Mouse (Mus musculus): ENCODE results near the gene Zfp512b.
A peak's percentile ranks its signal among the peaks of the same experiment; 100 is the strongest.

Zfp512b gene

DNA sequence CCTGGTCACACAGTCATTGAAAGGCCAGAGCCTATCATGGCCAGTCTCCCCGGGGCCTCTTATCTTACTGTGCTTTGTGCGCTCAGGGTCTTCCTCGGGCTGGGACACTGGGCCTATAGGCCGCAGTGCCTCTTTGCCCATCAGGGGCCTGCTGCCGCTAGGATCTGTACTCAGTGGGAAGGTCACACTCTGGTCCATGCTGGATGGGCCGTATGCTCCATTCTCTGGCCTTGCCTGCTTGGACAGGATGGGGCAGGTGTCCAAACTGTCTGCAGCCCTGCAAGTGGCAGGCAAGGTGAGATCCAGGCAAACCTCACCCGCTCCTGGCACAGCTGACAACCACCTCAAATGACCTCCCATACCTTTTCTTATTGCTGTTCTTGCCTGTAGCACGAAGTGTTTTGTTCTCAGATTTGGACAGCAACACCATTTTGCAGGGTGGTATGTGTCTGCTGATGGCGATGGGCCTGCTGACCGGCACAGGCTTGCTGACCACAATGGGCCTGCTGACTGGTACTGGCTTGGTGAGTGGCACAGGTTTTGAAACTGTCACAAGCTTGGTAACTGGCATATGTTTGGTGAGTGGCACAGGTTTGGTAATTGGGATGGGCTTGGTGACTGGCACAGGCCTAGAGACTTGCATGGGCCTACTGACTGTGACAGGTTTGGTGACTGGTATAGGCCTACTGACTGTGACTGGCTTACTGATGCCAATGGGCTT is 3.4 kb downstream of the Zfp512b start:
- DNase-seq (ENCODE audit: low read depth), result no peak

- DNase-seq (ENCODE audit: low read depth), result no peak
Observed at GRCm38 (mm10) chr2:181588229-181588780, 4.3 kb downstream of the Zfp512b start.

GRCm38 (mm10) chr2:181587796-181588195 is 4.8 kb downstream of the Zfp512b start:
- no peak for DNase-seq (ENCODE audit: low read depth)

- DNase-seq (ENCODE audit: low read depth), result no peak
Observed at GRCm38 (mm10) chr2:181586124-181586523, 6.5 kb downstream of the Zfp512b start.

- DNase-seq (ENCODE audit: low read depth), result no peak
Observed at GRCm38 (mm10) chr2:181585506-181585905, 7.1 kb downstream of the Zfp512b start.

GRCm38 (mm10) chr2:181584411-181584942 is 8.1 kb downstream of the Zfp512b start, which contains the start of gene Uckl1:
Uckl1 (minus strand) TSS chr2:181584892.
- DNase-seq (ENCODE audit: low read depth), result no peak

DNA sequence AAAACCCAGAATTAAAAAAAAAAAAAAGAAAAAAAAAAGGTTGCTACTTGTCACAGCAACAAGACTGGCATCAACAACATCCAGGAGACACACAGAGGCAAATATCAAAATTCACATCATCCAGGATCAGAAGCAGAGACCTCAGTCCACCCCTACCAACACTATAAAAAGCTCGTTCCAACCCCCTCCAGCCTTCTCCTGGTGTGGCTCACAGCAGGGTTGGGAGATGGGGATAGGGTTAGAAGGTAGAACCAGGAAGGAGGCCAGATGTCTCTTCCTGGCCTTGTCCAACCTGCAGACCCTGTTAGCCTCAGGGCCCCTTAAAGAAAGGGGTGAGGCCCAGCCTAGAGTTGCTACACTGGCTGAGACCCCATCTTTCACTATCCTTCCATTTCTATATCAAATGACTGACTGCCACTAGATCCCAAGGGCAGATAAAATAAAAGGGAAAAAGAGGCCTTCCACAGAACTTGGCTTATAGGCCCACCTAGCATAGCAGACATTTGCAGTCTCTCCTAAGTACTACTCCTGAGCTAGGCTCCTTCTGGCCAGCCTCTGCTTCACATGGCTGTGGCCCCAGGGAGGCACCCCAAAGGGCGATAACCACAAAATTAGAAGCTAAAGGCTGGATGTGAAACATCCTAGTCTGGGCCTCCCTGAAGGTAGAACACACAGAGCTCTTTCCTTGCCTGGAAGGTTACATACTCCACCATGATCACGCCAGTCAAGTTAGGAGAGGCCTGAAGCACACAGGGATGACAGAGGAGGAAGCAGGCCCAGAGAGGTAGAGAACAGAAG is 8.9 kb downstream of the Zfp512b start:
- no peak for DNase-seq (ENCODE audit: low read depth)

- DNase-seq (ENCODE audit: low read depth), result no peak
Observed at GRCm38 (mm10) chr2:181582939-181583338, 9.7 kb downstream of the Zfp512b start.

- no peak for DNase-seq (ENCODE audit: low read depth)
Observed at GRCm38 (mm10) chr2:181582358-181582757, 10.2 kb downstream of the Zfp512b start.

GRCm38 (mm10) chr2:181581402-181582120 is 11.0 kb downstream of the Zfp512b start:
- peak; percentile 86 for DNase-seq (ENCODE audit: low read depth)

DNA sequence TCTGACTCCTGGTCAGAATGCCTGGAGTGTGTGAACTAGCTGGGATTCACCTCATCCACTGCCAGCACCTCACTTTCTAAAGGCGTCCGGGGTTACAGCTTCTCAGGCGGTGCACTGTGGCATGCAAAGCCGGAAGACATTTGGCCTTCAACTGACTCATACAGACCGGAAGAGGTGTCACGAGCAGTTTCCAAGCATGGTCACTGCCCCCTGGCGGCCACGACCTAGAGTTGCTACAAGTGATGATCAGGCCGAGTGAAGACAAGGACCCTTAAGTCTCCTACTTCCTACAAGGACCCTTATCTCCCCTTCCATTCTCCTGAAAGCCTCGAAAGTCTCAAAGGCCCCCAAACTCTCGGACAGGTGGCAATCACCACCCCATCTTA is 11.6 kb downstream of the Zfp512b start:
- DNase-seq (ENCODE audit: low read depth), result peak; percentile 95

- DNase-seq (ENCODE audit: low read depth), result no peak
Observed at GRCm38 (mm10) chr2:181580131-181580772, 12.4 kb downstream of the Zfp512b start.

- DNase-seq (ENCODE audit: low read depth), result no peak
Observed at GRCm38 (mm10) chr2:181579681-181580080, 12.9 kb downstream of the Zfp512b start.

DNA sequence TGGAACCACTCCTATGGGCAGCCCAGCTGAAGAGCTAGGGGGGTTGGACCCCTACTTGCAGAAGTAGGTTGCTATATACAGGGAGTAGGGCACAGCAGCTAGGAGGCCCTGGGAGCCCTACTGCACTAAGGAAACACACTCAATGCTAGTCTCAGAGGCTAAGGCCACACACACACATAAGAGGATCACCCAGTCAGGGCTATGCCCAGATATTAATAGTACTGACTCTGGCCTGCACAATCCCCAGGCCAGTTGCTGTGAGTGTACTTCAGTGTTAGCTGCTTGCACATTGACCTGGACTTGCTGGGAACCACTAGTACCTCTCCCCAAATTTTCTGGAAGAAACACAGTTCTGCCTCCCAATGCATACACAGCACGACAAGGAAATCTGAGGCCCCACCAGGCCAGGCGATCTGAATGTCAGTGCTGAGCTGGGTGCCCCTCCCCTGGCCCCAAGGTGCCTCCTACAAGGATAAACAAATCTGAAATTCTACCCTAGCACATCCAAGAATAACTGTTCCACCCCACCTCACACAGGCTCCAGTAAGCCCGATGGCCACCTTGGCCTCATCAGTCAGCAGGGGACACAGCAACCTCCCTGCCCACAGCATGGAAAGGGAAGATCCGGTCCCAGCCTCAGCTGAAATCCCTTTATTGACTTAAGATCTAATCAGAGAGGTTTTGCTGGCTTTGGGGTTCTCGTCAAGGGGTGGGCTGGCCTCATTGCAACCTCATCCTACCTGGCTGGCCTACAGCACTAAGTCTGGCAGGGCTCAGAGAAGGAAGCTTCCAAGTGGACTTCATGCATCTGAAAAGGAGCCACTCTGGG is 13.6 kb downstream of the Zfp512b start:
- no peak for DNase-seq (ENCODE audit: low read depth)

DNA sequence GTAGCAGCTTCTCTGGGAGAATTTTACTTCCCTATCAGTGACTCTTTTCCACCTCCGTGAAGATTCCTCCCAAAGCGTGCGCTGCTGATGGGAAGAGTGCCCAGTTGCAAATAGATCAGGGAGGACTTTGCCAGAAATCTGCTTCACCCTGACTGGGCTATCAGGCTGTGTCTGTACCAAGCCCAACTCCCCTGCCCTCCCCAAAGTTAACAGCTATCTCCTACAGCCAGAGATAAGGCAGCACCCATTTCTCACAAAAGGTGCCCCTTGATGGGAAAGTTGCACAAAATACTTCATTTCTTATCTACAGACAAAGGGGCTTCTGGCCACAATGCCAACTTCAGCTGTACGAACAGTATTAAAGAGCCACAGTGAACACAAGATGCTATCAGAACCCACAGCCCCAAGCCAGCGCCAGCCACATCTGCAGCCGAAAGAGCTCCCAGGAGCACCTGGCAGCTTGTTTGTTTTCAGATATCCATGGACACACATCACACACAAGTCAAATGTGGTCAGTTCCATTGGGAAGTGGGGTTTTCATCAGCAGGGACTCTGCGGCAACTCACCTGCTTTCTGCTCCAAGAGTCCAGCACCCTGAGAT is 14.5 kb downstream of the Zfp512b start:
- DNase-seq (ENCODE audit: low read depth), result no peak

GRCm38 (mm10) chr2:181577126-181577525 is 15.5 kb downstream of the Zfp512b start:
- DNase-seq (ENCODE audit: low read depth), result no peak

- DNase-seq (ENCODE audit: low read depth), result no peak
Observed at GRCm38 (mm10) chr2:181576613-181577012, 16.0 kb downstream of the Zfp512b start.

GRCm38 (mm10) chr2:181574921-181575545 is 17.6 kb downstream of the Zfp512b start:
- DNase-seq (ENCODE audit: low read depth), result no peak

DNA sequence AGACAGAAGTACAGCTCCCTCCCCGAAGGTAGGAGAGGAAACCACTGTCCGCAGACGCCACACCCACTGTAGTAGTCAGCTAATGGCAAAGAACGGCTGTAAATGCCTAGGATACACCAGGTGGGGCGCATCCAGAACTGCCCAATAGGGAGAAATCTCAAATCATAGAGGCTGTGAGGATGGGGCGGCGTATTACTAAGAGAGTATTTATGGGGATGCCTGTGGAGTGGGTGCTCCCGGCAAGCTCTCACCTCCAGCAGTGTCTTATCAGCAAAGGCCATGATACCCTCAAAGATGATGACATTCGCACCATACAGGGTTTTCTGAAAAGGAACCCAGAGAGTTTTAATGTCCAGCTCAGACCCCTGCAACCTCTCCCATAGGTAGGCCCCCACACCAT is 18.6 kb downstream of the Zfp512b start:
- DNase-seq (ENCODE audit: low read depth), result no peak

All from induced T-regulatory cell, adult 2 months (primary cell).